Mouse (Mus musculus) MEL (cell line): ENCODE data around the gene Slc16a10. TPM values are rescaled to one million over a fixed set of nuclear protein-coding genes. Genes with fewer than 3 reads are reported as not detected.

ENCODE experiments used
- DNase-seq: peaks from one replicate; pipeline ENCODE4 v3.0.0; 2011; ENCODE audit warnings: low read depth, low spot score
- H3K27ac ChIP-seq: 2 replicates; pipeline ENCODE4 v1.5.1; 2012; ENCODE audit warnings: low read depth, mild to moderate bottlenecking, control low read depth, low read length, moderate library complexity; ENCODE audit not compliant: control insufficient read depth
- H3K27me3 ChIP-seq, 2 experiments: fragments of 150-350 bp in 1 of 2; sonication (generic) in 1 of 2; 2 replicates each; pipeline ENCODE4 v1.6.1; 2012; ENCODE audit warnings: low read length in 2 of 2, mild to moderate bottlenecking in 2 of 2, improper control_type of control experiment in 1 of 2, moderate library complexity in 1 of 2; ENCODE audit not compliant: insufficient read depth in 2 of 2, control insufficient read depth in 1 of 2
- H3K36me3 ChIP-seq, 2 experiments: 2 replicates each; pipeline ENCODE4 v1.6.1; 2012 to 2014; ENCODE audit warnings: low read length in 2 of 2, improper control_type of control experiment in 1 of 2, inconsistent platforms in 1 of 2, mild to moderate bottlenecking in 1 of 2; ENCODE audit not compliant: insufficient read depth in 2 of 2, control insufficient read depth in 1 of 2
- H3K4me1 ChIP-seq, 2 experiments: fragments of 150-350 bp in 1 of 2; sonication (generic) in 1 of 2; 2 replicates each; pipeline ENCODE4 v1.6.1; 2012; ENCODE audit warnings: low read length in 2 of 2, improper control_type of control experiment in 1 of 2, mild to moderate bottlenecking in 1 of 2; ENCODE audit not compliant: insufficient read depth in 2 of 2, control insufficient read depth in 1 of 2
- H3K4me3 ChIP-seq, 2 experiments: fragments of 150-350 bp in 1 of 2; sonication (generic) in 1 of 2; 2 replicates each; pipeline ENCODE4 v1.5.1; 2012; ENCODE audit warnings: low read depth in 2 of 2, low read length in 2 of 2, mild to moderate bottlenecking in 2 of 2, moderate library complexity in 2 of 2, control low read depth in 1 of 2, improper control_type of control experiment in 1 of 2; ENCODE audit not compliant: control insufficient read depth in 1 of 2, insufficient read depth in 1 of 2
- H3K79me2 ChIP-seq: 2 replicates; pipeline ENCODE4 v1.6.1; 2012; ENCODE audit warnings: mild to moderate bottlenecking, low read length, moderate library complexity; ENCODE audit not compliant: control insufficient read depth, poor library complexity, insufficient read depth
- H3K9ac ChIP-seq: 2 replicates; pipeline ENCODE4 v1.6.1; 2012; ENCODE audit warnings: low read depth, mild to moderate bottlenecking, control low read depth, low read length, moderate library complexity; ENCODE audit not compliant: control insufficient read depth, poor library complexity, severe bottlenecking
- H3K9me3 ChIP-seq: fragments of 150-350 bp; sonication (generic); replicated peaks from 2 replicates; pipeline ENCODE4 v1.6.1; 2012; ENCODE audit warnings: mild to moderate bottlenecking, low read length, improper control_type of control experiment, moderate library complexity; ENCODE audit not compliant: insufficient read depth
- BHLHE40 ChIP-seq: IDR thresholded peaks from 2 replicates; pipeline ENCODE4 v1.6.1; 2012; ENCODE audit warnings: low read depth, mild to moderate bottlenecking, inconsistent platforms, low read length, improper control_type of control experiment, borderline replicate concordance
- CHD1 ChIP-seq: IDR thresholded peaks from 2 replicates; pipeline ENCODE4 v1.6.1; 2012; ENCODE audit warnings: low read depth, mild to moderate bottlenecking, inconsistent platforms, low read length, improper control_type of control experiment
- CTCF ChIP-seq, 3 experiments: IDR thresholded peaks in 2 of 3; conservative IDR thresholded peaks in 1 of 3; 2 replicates each; pipeline ENCODE4 v1.5.1; 2011 to 2012; ENCODE audit warnings: low read length in 3 of 3, low read depth in 2 of 3, mild to moderate bottlenecking in 2 of 3, improper control_type of control experiment in 1 of 3, inconsistent platforms in 1 of 3, mixed read lengths in 1 of 3, moderate library complexity in 1 of 3; ENCODE audit not compliant: control insufficient read depth in 1 of 3, insufficient read depth in 1 of 3, poor library complexity in 1 of 3, severe bottlenecking in 1 of 3
- ELF1 ChIP-seq: IDR thresholded peaks from 2 replicates; pipeline ENCODE4 v1.6.1; 2014; ENCODE audit warnings: low read depth, mild to moderate bottlenecking, inconsistent platforms, low read length, improper control_type of control experiment, moderate library complexity
- ETS1 ChIP-seq: IDR thresholded peaks from 2 replicates; pipeline ENCODE4 v1.6.1; 2012; ENCODE audit warnings: low read depth, mild to moderate bottlenecking, inconsistent platforms, low read length, improper control_type of control experiment, moderate library complexity
- GABPA ChIP-seq: IDR thresholded peaks from 2 replicates; pipeline ENCODE4 v1.6.1; 2012; ENCODE audit warnings: low read depth, mild to moderate bottlenecking, inconsistent platforms, low read length, improper control_type of control experiment, moderate library complexity
- HCFC1 ChIP-seq: IDR thresholded peaks from 2 replicates; pipeline ENCODE4 v1.6.1; 2012; ENCODE audit warnings: low read depth, mild to moderate bottlenecking, inconsistent platforms, low read length, improper control_type of control experiment, moderate library complexity
- JUND ChIP-seq: IDR thresholded peaks from 2 replicates; pipeline ENCODE4 v1.6.1; 2011; ENCODE audit warnings: low read depth, mild to moderate bottlenecking, improper control_type of control experiment, low read length
- MAX ChIP-seq: IDR thresholded peaks from 2 replicates; pipeline ENCODE4 v1.6.1; 2011; ENCODE audit warnings: low read length, improper control_type of control experiment
- MEF2A ChIP-seq: IDR thresholded peaks from 2 replicates; pipeline ENCODE4 v1.6.1; 2014; ENCODE audit warnings: low read depth, mild to moderate bottlenecking, inconsistent platforms, low read length, improper control_type of control experiment; ENCODE audit not compliant: poor library complexity, insufficient replicate concordance, severe bottlenecking; ENCODE audit errors: extremely low read depth
- NRF1 ChIP-seq: IDR thresholded peaks from 2 replicates; pipeline ENCODE4 v1.6.1; 2014; ENCODE audit warnings: low read depth, mild to moderate bottlenecking, inconsistent platforms, low read length, improper control_type of control experiment, moderate library complexity; ENCODE audit not compliant: poor library complexity, insufficient read depth, severe bottlenecking
- POLR2AphosphoS5 ChIP-seq: IDR thresholded peaks from 2 replicates; pipeline ENCODE4 v1.6.1; 2012; ENCODE audit warnings: low read depth, borderline replicate concordance, mild to moderate bottlenecking, inconsistent platforms, low read length, moderate library complexity, mixed read lengths
- RCOR1 ChIP-seq: IDR thresholded peaks from 2 replicates; pipeline ENCODE4 v1.6.1; 2012; ENCODE audit warnings: low read depth, mild to moderate bottlenecking, inconsistent platforms, low read length, improper control_type of control experiment
- TBP ChIP-seq: IDR thresholded peaks from 2 replicates; pipeline ENCODE4 v1.8.0; 2011; ENCODE audit warnings: low read depth, low read length, improper control_type of control experiment
- TCF12 ChIP-seq: IDR thresholded peaks from 2 replicates; pipeline ENCODE4 v1.6.1; 2014; ENCODE audit warnings: low read depth, mild to moderate bottlenecking, inconsistent platforms, low read length, improper control_type of control experiment, moderate library complexity
- USF2 ChIP-seq, 2 experiments: IDR thresholded peaks; 2 replicates each; pipeline ENCODE4 v1.6.1; 2011 to 2012; ENCODE audit warnings: improper control_type of control experiment in 2 of 2, low read length in 2 of 2, borderline replicate concordance in 1 of 2, inconsistent platforms in 1 of 2, low read depth in 1 of 2, mild to moderate bottlenecking in 1 of 2; ENCODE audit not compliant: insufficient read depth in 1 of 2
- ZKSCAN1 ChIP-seq: IDR thresholded peaks from 2 replicates; pipeline ENCODE4 v1.6.1; 2012; ENCODE audit warnings: low read depth, mild to moderate bottlenecking, inconsistent platforms, low read length, improper control_type of control experiment, moderate library complexity
- ZMIZ1 ChIP-seq: IDR thresholded peaks from 2 replicates; pipeline ENCODE4 v1.6.1; 2012; ENCODE audit warnings: low read depth, mild to moderate bottlenecking, inconsistent platforms, low read length, improper control_type of control experiment, moderate library complexity
- ZNF384 ChIP-seq: IDR thresholded peaks from 2 replicates; pipeline ENCODE4 v1.6.1; 2012; ENCODE audit warnings: low read depth, mild to moderate bottlenecking, inconsistent platforms, low read length, improper control_type of control experiment
- polyA plus RNA-seq, 2 experiments: library from polyadenylated mRNA; stranded (reverse) in 1 of 2; unstranded in 1 of 2; fragments of >175 nt in 1 of 2; fragments of >200 nt in 1 of 2; gene quantifications; 2 replicates each; pipeline versions ENCODE4 v1.2.1 to v1.2.4; 2012; ENCODE audit warnings: low replicate concordance in 2 of 2, low read depth in 1 of 2; ENCODE audit not compliant: insufficient read length in 2 of 2, insufficient read depth in 1 of 2, missing spikeins in 1 of 2
- total RNA-seq: library from RNA; depleted of rRNA; stranded (reverse); fragments of 300-350 nt; gene quantifications from 2 replicates; pipeline ENCODE4 v1.2.3, GENCODE M21; 2012

Gene Slc16a10
- total and polyA plus RNA-seq, 3 experiments, result 13.2 to 17.9 TPM; not detected in 1

DNA sequence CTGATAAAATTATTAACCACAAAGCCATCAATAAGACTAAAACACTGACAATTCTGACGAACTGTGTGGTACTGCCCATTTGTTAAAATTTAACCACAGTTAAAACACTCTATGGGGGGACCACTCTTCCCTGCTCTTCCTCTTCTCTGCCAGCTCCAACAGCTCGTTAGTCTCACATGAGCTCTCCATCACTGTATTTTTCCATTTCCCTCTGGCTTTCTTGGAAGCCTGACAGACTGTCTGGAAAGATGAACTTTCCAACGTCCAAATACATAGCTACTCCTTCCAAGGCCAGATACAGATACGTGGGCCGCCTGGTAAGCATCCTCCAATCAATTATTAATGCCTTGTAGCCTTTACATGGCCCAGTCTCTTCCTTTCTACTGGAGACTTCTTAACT, 38.3 kb downstream of the Slc16a10 start:
- no peak overlapping the region for H3K9ac ChIP-seq
- peaks cover 2 to 43% of the 10 kb centered on the region in 2 experiments; a peak in 3 of 4 replicates for H3K36me3 ChIP-seq
- peaks cover 31 to 40% of the 10 kb centered on the region in 2 experiments for H3K4me1 ChIP-seq
- no peak overlapping the region for H3K4me3 ChIP-seq
- no peak overlapping the region for H3K27ac ChIP-seq
- no peaks in the 10 kb centered on the region for H3K9me3 ChIP-seq
- no peak for DNase-seq
- peaks cover 10% of the 10 kb centered on the region; the same call in 1 of the 2 replicates for H3K79me2 ChIP-seq
- H3K27me3 ChIP-seq, result no peaks in the 10 kb centered on the region
- TF ChIP-seq TCF12 (no peak), ZKSCAN1 (no peak), POLR2AphosphoS5 (no peak), BHLHE40 (no peak), ETS1 (no peak), HCFC1 (no peak)

DNA sequence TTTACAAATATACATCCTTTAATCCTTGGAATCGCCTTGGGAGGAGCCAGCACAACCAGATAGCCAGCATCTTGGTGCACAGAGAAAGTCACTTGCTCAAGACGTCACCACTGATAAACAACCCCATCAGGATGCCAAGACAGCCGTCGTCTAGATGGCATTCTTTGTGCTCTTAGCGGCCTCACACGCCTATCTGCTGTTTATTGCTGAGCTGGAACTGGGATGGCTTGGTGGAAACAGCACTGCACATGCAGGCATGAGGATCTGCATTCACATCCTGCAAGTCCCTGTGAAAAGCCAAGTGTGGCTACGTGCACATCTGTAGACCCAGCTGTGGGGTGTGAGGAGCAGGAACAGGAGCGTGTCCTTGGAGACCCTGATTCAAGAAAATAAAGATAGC, 39.1 kb downstream of the Slc16a10 start:
- H3K27ac ChIP-seq, result no peak overlapping the region
- peaks cover 26 to 34% of the 10 kb centered on the region in 2 experiments for H3K4me1 ChIP-seq
- TF ChIP-seq TBP (no peak), JUND (no peak), ZKSCAN1 (no peak), ZMIZ1 (no peak), CHD1 (no peak), ZNF384 (no peak), ELF1 (no peak), NRF1 (no peak), MEF2A (no peak), CTCF (IDR thresholded peaks at IDR 0.05 in 2 of 3, conservative IDR thresholded peaks at IDR 0.05 in 1 of 3; ENCODE audit: control insufficient read depth in 1 of 3, insufficient read depth in 1 of 3, low read depth in 2 of 3, low read length in 3 of 3, poor library complexity in 1 of 3, severe bottlenecking in 1 of 3) (no peak), ETS1 (no peak), HCFC1 (no peak), MAX (no peak), USF2 (IDR thresholded peaks at IDR 0.05; ENCODE audit: borderline replicate concordance in 1 of 2, insufficient read depth in 1 of 2, low read depth in 1 of 2, low read length in 2 of 2) (no peak), RCOR1 (no peak), GABPA (no peak)
- TF ChIP-seq, all 39 proteins: peak for 0
- Histone ChIP-seq H3K27me3 (no peaks in the 10 kb centered on the region), H3K4me3 (no peak overlapping the region), H3K79me2 (peaks cover 10% of the 10 kb centered on the region; the same call in 1 of the 2 replicates), H3K9me3 (no peaks in the 10 kb centered on the region), H3K36me3 (peaks cover 2 to 39% of the 10 kb centered on the region in 2 experiments; a peak in 3 of 4 replicates), H3K9ac (no peak overlapping the region)
- DNase-seq, result no peak
